Mouse (Mus musculus) urinary bladder, postnatal 36 days (tissue): ENCODE measurements at regions not wholly inside any gene's neighbourhood (a gene's known extent, or its start where the extent isn't known, plus 50 kb on each side); places are given as distances from the start of the nearest gene placed in this dataset.

ENCODE experiments used
- DNase-seq, 2 experiments: peaks; one replicate each; pipeline ENCODE4 v3.0.0; 2022; ENCODE audit warnings: low spot score in 2 of 2, mixed read lengths in 1 of 2

GRCm38 (mm10) chr3:19067141-19067757 is 561.2 kb downstream of the 1700064H15Rik start:
- DNase-seq = no peak
